Mouse (Mus musculus): Measurements from ENCODE around the gene Ifih1.

DNA sequence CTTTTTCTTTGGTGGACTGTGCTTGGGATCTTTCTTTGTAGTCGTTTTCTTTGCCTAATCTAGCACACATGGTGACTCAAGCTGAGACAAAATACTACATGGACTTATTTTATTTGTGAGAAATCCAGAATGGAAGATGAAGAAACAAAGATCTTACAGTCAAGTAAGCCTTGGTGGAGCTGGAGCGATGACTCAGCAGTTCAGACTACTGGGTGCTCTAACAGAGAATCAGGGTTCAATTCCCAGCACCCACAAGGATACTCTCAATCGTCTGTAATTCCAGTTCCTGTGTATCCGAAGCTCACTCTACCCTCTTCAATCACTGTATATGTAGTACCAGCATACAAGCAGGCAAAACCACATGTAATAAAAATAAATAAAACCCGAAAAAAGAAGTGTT lies 24.2 kb upstream of the Ifih1 start:
- TF ChIP-seq CTCF (conservative IDR thresholded peaks at IDR 0.05; ENCODE audit: low read length) (no peak), NANOG (IDR thresholded peaks at IDR 0.05; ENCODE audit: borderline replicate concordance, low read length) (no peak), POU5F1 (IDR thresholded peaks at IDR 0.05; ENCODE audit: borderline replicate concordance, low read length) (no peak)
